Mouse (Mus musculus) gastrocnemius, postnatal 25 days (tissue): ENCODE data around the gene Gpr158. TPM values are rescaled to one million over a fixed set of nuclear protein-coding genes. Genes with fewer than 3 reads are reported as not detected.
A peak's percentile ranks its signal among the peaks of the same experiment; 100 is the strongest.
"Not testable (repeated sequence)": the region's sequence is repeated elsewhere in the genome, so short reads cannot be mapped to it uniquely, and the experiment has no call there.

Experiments
- DNase-seq: peaks from one replicate; pipeline ENCODE4 v3.0.0; 2022
- long read RNA-seq, 2 experiments: library from polyadenylated mRNA; stranded (forward); transcript quantifications; one replicate each; pipeline ENCODE4 v2.0.0; 2021
- total RNA-seq, 2 experiments: library from RNA; stranded (reverse); gene quantifications; 1 replicate in 1 of 2; 2 replicates in 1 of 2; pipeline ENCODE4 v1.2.3; 2021

The Gpr158 gene
- under 1 TPM in 1 of 2 experiments, not detected in 1; 0.05 TPM for total RNA-seq
- long read RNA-seq, experiment 1, result 0 reads
- long read RNA-seq, experiment 2, partial matches to known transcripts, result 0 of 2 reads
- long read RNA-seq, experiment 2, other reads (novel, unspliced or antisense), result 2 of 2 reads

DNA sequence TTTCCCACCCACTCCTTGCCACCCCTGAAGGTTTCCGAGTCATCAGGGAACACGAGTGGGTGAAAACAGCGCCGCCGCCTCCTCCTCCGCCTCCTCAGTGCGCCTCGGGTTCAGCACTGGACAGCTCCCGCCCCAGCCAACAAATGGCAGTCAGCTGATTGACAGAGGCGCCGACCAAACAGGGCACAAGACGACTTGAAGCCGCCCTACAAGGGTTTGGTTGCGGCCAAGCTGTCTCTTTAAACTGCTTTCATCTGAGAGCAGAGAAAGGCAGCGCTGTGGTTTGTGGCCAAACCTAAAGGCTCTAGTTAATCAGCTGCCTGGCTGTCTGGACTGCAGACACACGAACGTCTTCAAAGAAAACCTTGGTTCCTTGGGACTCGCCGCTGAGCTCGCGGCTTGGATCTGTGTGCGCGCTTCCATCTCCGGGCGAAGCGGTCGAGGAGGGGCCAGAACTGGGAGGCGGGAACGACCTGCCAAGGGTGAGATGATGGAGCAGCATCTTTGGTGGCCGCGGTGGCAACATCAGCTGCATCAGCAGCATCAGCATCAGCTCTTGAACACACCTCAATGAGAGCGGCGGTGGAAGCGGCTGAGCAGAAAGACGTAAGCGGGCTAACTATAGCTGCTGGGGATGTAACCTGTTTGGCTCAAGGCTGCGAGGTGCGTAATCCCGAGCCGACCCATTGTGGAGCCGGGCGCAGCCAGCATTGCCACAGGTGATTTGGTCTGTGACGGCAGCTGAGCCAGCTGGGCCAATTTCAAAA is at the start of gene Gpr158:
Gpr158 (plus strand) TSS at position 198 of the 767 bp plus-strand sequence.
- DNase-seq, result peak; percentile 28

GRCm38 (mm10) chr2:21343821-21344220 is 23.5 kb upstream of the Gpr158 start:
- DNase-seq, result no peak

GRCm38 (mm10) chr2:21368351-21369170 is 1.2 kb downstream of the Gpr158 start:
- DNase-seq, result no peak

- DNase-seq, result no peak
These were observed 1.8 kb downstream of the Gpr158 start for GRCm38 (mm10) chr2:21369171-21369485.

DNA sequence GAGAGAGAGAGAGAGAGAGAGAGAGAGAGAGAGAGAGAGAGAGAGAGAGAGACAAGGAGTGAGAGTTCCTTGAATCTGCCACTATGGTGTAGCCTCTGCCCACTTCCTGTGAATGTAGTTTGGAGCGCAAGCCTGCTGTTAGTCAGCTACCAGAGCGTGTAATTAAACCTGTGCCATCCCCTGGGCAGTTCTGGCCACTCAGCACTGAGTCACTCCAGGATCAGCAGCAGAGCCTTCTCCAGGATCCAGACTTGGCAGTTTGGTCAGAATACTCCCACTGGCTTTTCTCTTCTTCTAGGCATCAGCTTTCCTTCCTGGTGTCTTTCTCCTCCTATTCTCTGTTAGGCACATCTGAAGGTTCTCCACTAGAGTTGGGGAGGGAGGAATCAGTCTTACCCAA is 2.2 kb downstream of the Gpr158 start:
- DNase-seq, result no peak

DNA sequence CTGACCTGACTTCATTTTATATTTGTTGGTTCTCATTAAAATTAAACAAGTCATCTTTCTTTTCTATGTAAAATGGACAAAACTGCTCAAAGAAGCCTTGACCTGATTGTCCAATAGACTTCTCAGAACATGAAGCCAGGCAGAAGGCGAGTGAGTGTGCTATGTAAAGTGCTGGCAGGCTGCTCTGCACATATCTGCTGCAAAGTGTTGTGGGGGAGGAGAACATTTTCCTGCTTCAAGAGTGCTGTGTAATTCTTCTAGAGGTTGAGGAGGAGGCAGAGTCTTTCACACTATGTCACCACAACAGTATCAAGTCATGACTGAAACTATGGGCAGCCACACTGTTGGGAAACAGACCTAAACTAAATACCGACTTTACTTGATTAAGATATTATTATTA is 12.2 kb downstream of the Gpr158 start:
- DNase-seq, result no peak

GRCm38 (mm10) chr2:21392727-21393126 is 25.4 kb downstream of the Gpr158 start:
- DNase-seq, result no peak

DNA sequence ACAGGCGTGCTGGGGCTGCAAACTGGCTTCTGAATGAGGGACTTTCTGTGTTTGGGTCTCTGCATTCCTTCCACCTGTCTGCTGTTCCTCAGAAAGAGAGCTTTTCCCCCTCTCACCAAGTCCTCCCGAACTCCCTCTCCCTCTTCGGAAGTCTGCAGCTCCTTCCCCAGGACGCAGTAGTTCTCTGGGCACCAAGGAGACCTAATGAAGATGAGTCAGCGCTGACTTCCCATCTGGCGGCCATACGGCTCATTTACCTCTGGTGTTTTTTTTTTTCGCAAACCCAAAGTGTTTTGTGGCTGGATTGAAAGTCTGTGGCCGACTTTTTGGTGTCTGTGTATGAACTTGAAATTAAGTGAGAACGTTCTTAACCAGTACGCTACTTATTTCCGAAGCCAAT is 30.0 kb downstream of the Gpr158 start:
- no peak for DNase-seq

- DNase-seq, result no peak
These were observed 32.3 kb downstream of the Gpr158 start for GRCm38 (mm10) chr2:21399657-21400056.

- no peak for DNase-seq
These were observed 38.3 kb downstream of the Gpr158 start for GRCm38 (mm10) chr2:21405617-21406016.

DNA sequence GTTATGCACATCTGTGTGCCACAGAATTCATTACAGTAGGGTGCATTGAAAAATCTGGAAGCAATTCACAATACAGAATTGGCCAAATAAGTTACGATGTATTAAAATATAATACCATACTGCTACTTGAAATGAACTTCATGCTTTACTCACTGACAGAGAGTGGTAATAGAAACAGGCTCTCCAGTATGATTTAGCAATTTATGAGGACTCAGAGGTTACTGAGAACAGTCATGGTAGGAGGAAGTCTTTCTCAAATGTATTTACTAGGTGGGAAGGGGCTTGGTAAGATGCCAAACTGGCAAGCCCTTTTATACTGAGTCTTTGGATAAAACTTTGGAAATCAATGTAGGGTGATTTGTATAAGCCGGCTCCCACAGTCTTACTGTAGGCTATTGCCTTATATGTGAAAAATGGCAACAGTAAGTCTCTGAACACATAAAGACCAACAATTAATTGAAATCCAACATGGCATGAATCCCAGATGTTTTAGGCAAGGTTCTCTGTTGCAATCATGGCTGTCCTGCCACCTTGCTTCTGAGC is 40.2 kb downstream of the Gpr158 start:
- DNase-seq, result no peak

- no peak for DNase-seq
These were observed 41.5 kb downstream of the Gpr158 start for GRCm38 (mm10) chr2:21408821-21409220.

DNA sequence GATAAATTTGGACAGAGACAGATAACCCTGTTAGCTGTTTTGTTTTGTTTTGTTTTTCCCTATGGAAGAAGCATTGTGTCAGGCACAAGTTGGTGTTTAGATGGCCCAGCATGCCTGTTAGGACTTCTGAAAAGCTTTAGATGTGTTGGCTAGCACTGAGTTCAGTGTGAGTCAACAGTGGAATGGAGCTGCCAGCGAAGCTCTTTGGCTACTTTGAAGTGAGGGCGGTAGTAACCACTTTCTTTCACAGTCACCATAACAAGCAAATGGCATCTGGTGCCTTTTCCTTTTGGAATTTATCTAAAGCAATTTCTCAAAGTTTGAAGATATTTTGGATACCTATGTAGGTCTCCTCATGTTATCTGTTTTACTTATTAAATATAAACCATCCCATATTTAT is 62.9 kb downstream of the Gpr158 start:
- no peak for DNase-seq

- DNase-seq, result no peak
These were observed 63.8 kb downstream of the Gpr158 start for GRCm38 (mm10) chr2:21431182-21431581.

DNA sequence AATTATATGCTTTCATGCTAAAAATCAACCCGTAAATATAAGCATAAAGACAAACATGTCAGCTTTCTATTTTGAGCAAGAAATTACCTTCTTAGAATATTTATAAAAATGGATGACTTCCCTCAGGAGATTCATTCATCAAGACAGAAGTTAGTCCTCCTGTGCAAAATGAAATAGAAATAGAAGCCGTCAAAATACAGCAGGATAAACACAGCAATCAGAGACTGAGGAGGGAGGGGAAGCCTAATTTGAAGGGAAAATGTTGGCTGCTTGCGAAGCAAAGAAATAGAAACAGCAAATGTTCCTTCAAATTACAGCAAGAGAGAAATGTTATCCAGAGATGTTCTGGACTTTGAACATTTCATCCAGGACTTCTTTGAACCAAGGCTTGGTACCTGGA is 72.3 kb downstream of the Gpr158 start:
- DNase-seq, result no peak

DNA sequence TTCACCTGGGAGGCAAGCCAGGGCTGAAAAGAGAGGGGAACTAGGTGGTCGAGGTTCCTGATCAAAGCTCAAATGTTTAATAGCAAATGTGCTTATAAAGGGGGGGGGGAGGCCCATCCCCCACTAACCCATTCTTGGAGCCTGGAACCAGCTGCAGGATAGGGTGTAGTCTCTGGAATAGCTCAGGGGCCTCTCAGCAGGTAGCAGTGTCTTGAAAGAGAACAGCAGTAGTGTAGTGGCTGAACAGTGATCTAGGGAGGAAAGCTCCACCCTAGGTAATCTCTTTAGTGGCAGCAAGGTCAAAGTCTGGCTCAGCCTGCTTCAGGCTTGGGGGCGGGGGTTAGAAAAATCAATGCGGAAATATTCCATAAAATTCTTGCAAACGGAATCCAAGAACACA is 93.3 kb downstream of the Gpr158 start:
- DNase-seq, result not testable (repeated sequence)

DNA sequence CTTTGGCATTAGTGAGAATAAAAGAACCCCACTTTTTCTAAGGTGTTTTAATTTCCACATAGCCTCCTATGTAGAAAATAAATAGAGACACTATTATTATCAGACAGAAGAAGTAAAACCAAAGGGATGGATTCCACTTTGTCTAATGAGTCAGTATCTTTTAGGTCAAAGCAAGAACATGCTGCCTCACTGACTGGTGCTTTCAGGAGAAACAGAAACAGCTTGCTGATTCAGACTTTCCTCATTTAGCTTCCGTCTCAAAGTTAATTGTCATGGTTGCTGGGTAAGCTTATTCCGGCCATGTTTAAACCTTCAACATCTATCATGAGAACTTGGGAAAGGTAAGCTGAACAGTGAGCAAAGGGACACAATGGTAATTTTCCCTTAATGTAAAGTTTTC is 107.6 kb downstream of the Gpr158 start:
- no peak for DNase-seq

- no peak for DNase-seq
These were observed 129.5 kb downstream of the Gpr158 start for GRCm38 (mm10) chr2:21496881-21497280.

DNA sequence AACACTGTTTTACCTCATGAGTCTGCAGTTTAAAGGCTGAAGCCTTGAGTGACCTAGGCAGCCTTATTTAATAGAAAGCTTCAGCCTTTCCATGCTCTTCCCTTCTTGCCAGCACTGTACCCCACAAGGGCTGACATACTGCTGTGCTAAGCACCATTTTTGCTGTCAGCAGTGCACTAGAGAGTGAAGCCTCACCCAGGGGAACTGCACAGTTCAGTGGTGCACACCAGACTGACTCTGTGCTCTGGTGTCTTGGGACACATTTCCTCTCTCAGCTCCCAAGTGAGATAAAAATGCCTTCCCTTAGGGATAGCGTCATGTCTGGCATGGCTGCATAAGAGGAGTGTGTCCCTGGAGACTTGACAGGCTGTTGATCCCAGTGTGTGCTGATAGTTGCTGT is 130.6 kb downstream of the Gpr158 start:
- DNase-seq, result no peak

- DNase-seq, result no peak
These were observed 132.1 kb downstream of the Gpr158 start for GRCm38 (mm10) chr2:21499399-21499798.

- DNase-seq, result no peak
These were observed 140.1 kb downstream of the Gpr158 start for GRCm38 (mm10) chr2:21507449-21507848.

- no peak for DNase-seq
These were observed 163.4 kb downstream of the Gpr158 start for GRCm38 (mm10) chr2:21530750-21531149.

DNA sequence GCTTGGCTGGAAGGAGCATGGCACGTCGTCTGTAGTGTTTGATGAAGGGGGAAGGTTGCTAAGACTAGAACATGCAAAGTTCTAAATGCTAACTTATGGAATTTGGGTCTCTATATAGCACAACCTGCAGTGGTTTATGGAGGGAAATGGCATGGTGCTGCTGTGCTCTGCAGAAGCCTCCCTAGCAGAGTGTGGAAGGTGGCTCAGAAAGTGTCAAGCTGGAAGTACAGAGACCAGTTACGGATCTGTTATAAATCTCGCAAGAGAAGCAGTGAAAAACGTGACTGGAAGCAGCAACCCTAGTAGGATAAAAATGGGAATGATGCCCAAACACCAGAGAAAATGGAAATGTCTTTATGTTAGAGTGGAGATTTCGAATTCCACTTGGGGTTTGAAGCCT is 251.8 kb downstream of the Gpr158 start:
- DNase-seq, result no peak
